Mouse (Mus musculus) embryonic facial prominence, embryonic 15.5 days (tissue): Measurements from ENCODE around the gene Cebpg. TPM values are rescaled to one million over a fixed set of nuclear protein-coding genes. Genes with fewer than 3 reads are reported as not detected.

Source experiments
- ATAC-seq: fragments of 200-750 bp; cut with Nextera tagmentation; 2 replicates; pipeline ENCODE4 v1.8.0; 2017; ENCODE audit warnings: low read depth, moderate TSS enrichment; ENCODE audit not compliant: insufficient number of reproducible peaks, low FRiP score, low TSS enrichment
- H3K27ac ChIP-seq: fragments of 300-500 bp; sonication (generic); replicated peaks from 2 replicates; pipeline ENCODE4 v1.5.1; 2015; ENCODE audit warnings: mild to moderate bottlenecking, inconsistent platforms
- H3K27me3 ChIP-seq: fragments of 300-500 bp; sonication (generic); 2 replicates; pipeline ENCODE4 v1.6.1; 2015; ENCODE audit warnings: inconsistent platforms
- H3K36me3 ChIP-seq: fragments of 300-500 bp; sonication (generic); 2 replicates; pipeline ENCODE4 v1.6.1; 2015; ENCODE audit warnings: mild to moderate bottlenecking, inconsistent platforms
- H3K4me1 ChIP-seq: fragments of 300-500 bp; sonication (generic); 2 replicates; pipeline ENCODE4 v1.6.1; 2015; ENCODE audit warnings: inconsistent platforms
- H3K4me2 ChIP-seq: fragments of 300-500 bp; sonication (generic); replicated peaks from 2 replicates; pipeline ENCODE4 v1.6.1; 2015; ENCODE audit warnings: mild to moderate bottlenecking, inconsistent platforms
- H3K4me3 ChIP-seq: fragments of 300-500 bp; sonication (generic); replicated peaks from 2 replicates; pipeline ENCODE4 v1.5.1; 2015; ENCODE audit warnings: mild to moderate bottlenecking, inconsistent platforms
- H3K9ac ChIP-seq: fragments of 300-500 bp; sonication (generic); 2 replicates; pipeline ENCODE4 v1.6.1; 2015; ENCODE audit warnings: inconsistent platforms
- H3K9me3 ChIP-seq: fragments of 300-500 bp; sonication (generic); replicated peaks from 2 replicates; pipeline ENCODE4 v1.6.1; 2016; ENCODE audit warnings: inconsistent platforms
- WGBS: fragments of 180-500 bp; shearing (Covaris S2); methylation state at CpG from one replicate; pipeline ENCODE4 v1.1.7; 2015; 5-methylcytosine and 5-hydroxymethylcytosine counted together
- polyA plus RNA-seq: library from polyadenylated mRNA; unstranded; fragments of >200 nt; fragmentation: Nextera tagmentation; extraction: Ambion mirVana; gene quantifications from 2 replicates; pipeline ENCODE4 v1.2.1, GENCODE M21; 2015

Cebpg gene
- polyA plus RNA-seq: 51.4 and 57.6 TPM in 2 replicates

GRCm38 (mm10) chr7:35056436-35056864 lies at the start of gene Cebpg:
Gene Cebpg, minus strand, starts transcription at chr7:35056573.
- WGBS: under 1% methylated on average over 43 of the region's 53 CpGs
- Histone ChIP-seq H3K4me1 (peaks cover 13% of the 10 kb centered on the region), H3K27ac (peak within 1 kb of the TSS; percentile 88), H3K4me2 (peak within 1 kb of the TSS; percentile 59), H3K9ac (peak within 1 kb of the TSS; percentile 97), H3K9me3 (no peaks in the 10 kb centered on the region), H3K36me3 (no peaks in the 10 kb centered on the region), H3K4me3 (peak within 1 kb of the TSS; percentile 94), H3K27me3 (no peaks in the 10 kb centered on the region)
- peak; percentile 98 for ATAC-seq

GRCm38 (mm10) chr7:35099528-35099927 lies 43.2 kb upstream of the Cebpg start:
- Histone ChIP-seq H3K4me3 (no peak overlapping the region), H3K27me3 (no peaks in the 10 kb centered on the region), H3K36me3 (no peaks in the 10 kb centered on the region), H3K9ac (no peak overlapping the region), H3K27ac (no peak overlapping the region), H3K9me3 (no peaks in the 10 kb centered on the region), H3K4me2 (no peak overlapping the region), H3K4me1 (no peaks in the 10 kb centered on the region)
- WGBS: 79% methylated on average over 4 of the region's 4 CpGs
- ATAC-seq: no peak

GRCm38 (mm10) chr7:35098777-35099176 lies 42.4 kb upstream of the Cebpg start:
- Histone ChIP-seq H3K9me3 (no peaks in the 10 kb centered on the region), H3K4me2 (no peak overlapping the region), H3K27ac (no peak overlapping the region), H3K4me3 (no peak overlapping the region), H3K36me3 (no peaks in the 10 kb centered on the region), H3K4me1 (no peaks in the 10 kb centered on the region), H3K9ac (no peak overlapping the region), H3K27me3 (no peaks in the 10 kb centered on the region)
- WGBS: 47% methylated on average over 4 of the region's 4 CpGs
- no peak for ATAC-seq

- Histone ChIP-seq H3K9ac (no peak overlapping the region), H3K4me2 (no peak overlapping the region), H3K4me1 (peaks cover 8% of the 10 kb centered on the region; the same call in 1 of the 2 replicates), H3K4me3 (no peak overlapping the region), H3K27ac (no peak overlapping the region), H3K27me3 (no peaks in the 10 kb centered on the region), H3K9me3 (no peaks in the 10 kb centered on the region), H3K36me3 (no peaks in the 10 kb centered on the region)
- ATAC-seq: no peak
- WGBS: 73% methylated on average over 9 of the region's 9 CpGs
Observed at GRCm38 (mm10) chr7:35094975-35095678, 38.8 kb upstream of the Cebpg start.

- no peak overlapping the region for H3K4me3 ChIP-seq
- no peak for ATAC-seq
- no peak overlapping the region for H3K27ac ChIP-seq
- no peak overlapping the region for H3K9ac ChIP-seq
- H3K36me3 ChIP-seq: no peaks in the 10 kb centered on the region
- H3K4me1 ChIP-seq: peaks cover 21% of the 10 kb centered on the region
- H3K27me3 ChIP-seq: no peaks in the 10 kb centered on the region
- no peaks in the 10 kb centered on the region for H3K9me3 ChIP-seq
- no peak overlapping the region for H3K4me2 ChIP-seq
- 76% methylated on average over 5 of the region's 5 CpGs for WGBS
Observed at GRCm38 (mm10) chr7:35090550-35090949, 34.2 kb upstream of the Cebpg start.

GRCm38 (mm10) chr7:35086271-35086861 lies 30.0 kb upstream of the Cebpg start:
- Histone ChIP-seq H3K9ac (no peak overlapping the region), H3K4me2 (peak overlapping the region; percentile 61), H3K4me1 (peaks cover 25% of the 10 kb centered on the region), H3K9me3 (no peaks in the 10 kb centered on the region), H3K27me3 (no peaks in the 10 kb centered on the region), H3K36me3 (no peaks in the 10 kb centered on the region), H3K4me3 (peak overlapping the region; percentile 29), H3K27ac (peak overlapping the region; percentile 83)
- ATAC-seq: peak; percentile 88
- WGBS: under 1% methylated on average over 21 of the region's 21 CpGs

- no peak overlapping the region for H3K27ac ChIP-seq
- H3K4me3 ChIP-seq: no peak overlapping the region
- H3K27me3 ChIP-seq: no peaks in the 10 kb centered on the region
- WGBS: 54% methylated on average over 12 of the region's 12 CpGs
- no peaks in the 10 kb centered on the region for H3K36me3 ChIP-seq
- H3K9ac ChIP-seq: no peak overlapping the region
- H3K4me1 ChIP-seq: peaks cover 34% of the 10 kb centered on the region
- no peak for ATAC-seq
- H3K9me3 ChIP-seq: no peaks in the 10 kb centered on the region
- no peak overlapping the region for H3K4me2 ChIP-seq
Observed at GRCm38 (mm10) chr7:35084565-35085360, 28.4 kb upstream of the Cebpg start.

- WGBS: 66% methylated on average over 9 of the region's 9 CpGs
- 0 out of 2 replicates have a peak overlapping the region, but pooled peaks have one; percentile 0 for H3K4me3 ChIP-seq
- H3K27ac ChIP-seq: peak overlapping the region; percentile 79
- ATAC-seq: no peak
- H3K4me1 ChIP-seq: peaks cover 32% of the 10 kb centered on the region
- H3K4me2 ChIP-seq: peak overlapping the region; percentile 22
- H3K27me3 ChIP-seq: no peaks in the 10 kb centered on the region
- H3K9ac ChIP-seq: no peak overlapping the region
- H3K9me3 ChIP-seq: no peaks in the 10 kb centered on the region
- no peaks in the 10 kb centered on the region for H3K36me3 ChIP-seq
Observed at GRCm38 (mm10) chr7:35081406-35082104, 25.2 kb upstream of the Cebpg start.

- WGBS: 15% methylated on average over 10 of the region's 10 CpGs
- ATAC-seq: no peak
- Histone ChIP-seq H3K9ac (no peak overlapping the region), H3K27me3 (no peaks in the 10 kb centered on the region), H3K4me1 (peaks cover 27% of the 10 kb centered on the region), H3K36me3 (no peaks in the 10 kb centered on the region), H3K4me3 (0 out of 2 replicates have a peak overlapping the region, but pooled peaks have one; percentile 0), H3K9me3 (no peaks in the 10 kb centered on the region), H3K27ac (peak overlapping the region; percentile 79), H3K4me2 (peak overlapping the region; percentile 22)
Observed at GRCm38 (mm10) chr7:35080843-35081338, 24.5 kb upstream of the Cebpg start.

GRCm38 (mm10) chr7:35076645-35077044 lies 20.3 kb upstream of the Cebpg start:
- no peaks in the 10 kb centered on the region for H3K27me3 ChIP-seq
- WGBS: 39% methylated on average over 5 of the region's 5 CpGs
- H3K9me3 ChIP-seq: no peaks in the 10 kb centered on the region
- H3K4me1 ChIP-seq: peaks cover 14% of the 10 kb centered on the region
- no peaks in the 10 kb centered on the region for H3K36me3 ChIP-seq
- no peak overlapping the region for H3K9ac ChIP-seq
- no peak overlapping the region for H3K4me3 ChIP-seq
- peak overlapping the region; percentile 68 for H3K27ac ChIP-seq
- H3K4me2 ChIP-seq: no peak overlapping the region
- ATAC-seq: no peak
